Mouse (Mus musculus) midbrain, embryonic 13.5 days (tissue): ENCODE measurements at regions not wholly inside any gene's neighbourhood (a gene's known extent, or its start where the extent isn't known, plus 50 kb on each side); places are given as distances from the start of the nearest gene placed in this dataset.
A peak's percentile ranks its signal among the peaks of the same experiment; 100 is the strongest.

Source experiments
- ATAC-seq: fragments of 200-750 bp; cut with Nextera tagmentation; 2 replicates; pipeline ENCODE4 v1.8.0; 2017; ENCODE audit warnings: mild to moderate bottlenecking, moderate TSS enrichment, moderate library complexity
- H3K27ac ChIP-seq: fragments of 300-500 bp; sonication (generic); 2 replicates; pipeline ENCODE4 v1.5.1; 2015; ENCODE audit warnings: inconsistent platforms, mild to moderate bottlenecking, moderate library complexity
- H3K27me3 ChIP-seq: fragments of 300-500 bp; sonication (generic); 2 replicates; pipeline ENCODE4 v1.6.1; 2015; ENCODE audit warnings: mild to moderate bottlenecking, inconsistent platforms
- H3K36me3 ChIP-seq: fragments of 300-500 bp; sonication (generic); 2 replicates; pipeline ENCODE4 v1.6.1; 2015; ENCODE audit warnings: mild to moderate bottlenecking, inconsistent platforms
- H3K4me1 ChIP-seq: fragments of 300-500 bp; sonication (generic); replicated peaks from 2 replicates; pipeline ENCODE4 v1.6.1; 2015; ENCODE audit warnings: inconsistent platforms
- H3K4me2 ChIP-seq: fragments of 300-500 bp; sonication (generic); replicated peaks from 2 replicates; pipeline ENCODE4 v1.6.1; 2015; ENCODE audit warnings: moderate library complexity, mild to moderate bottlenecking, inconsistent platforms
- H3K4me3 ChIP-seq: fragments of 300-500 bp; sonication (generic); replicated peaks from 2 replicates; pipeline ENCODE4 v1.5.1; 2015; ENCODE audit warnings: mild to moderate bottlenecking, inconsistent platforms
- H3K9ac ChIP-seq: fragments of 300-500 bp; sonication (generic); replicated peaks from 2 replicates; pipeline ENCODE4 v1.6.1; 2015; ENCODE audit warnings: mild to moderate bottlenecking, inconsistent platforms
- H3K9me3 ChIP-seq: fragments of 300-500 bp; sonication (generic); 2 replicates; pipeline ENCODE4 v1.6.1; 2016; ENCODE audit warnings: mild to moderate bottlenecking, inconsistent platforms
- WGBS: fragments of 180-500 bp; shearing (Covaris S2); methylation state at CpG from one replicate; pipeline ENCODE4 v1.1.7; 2015; 5-methylcytosine and 5-hydroxymethylcytosine counted together

- WGBS = 76% methylated on average over 4 of the region's 4 CpGs
- Histone ChIP-seq H3K4me2 (no peak overlapping the region), H3K4me1 (no peaks in the 10 kb centered on the region), H3K27ac (no peak overlapping the region), H3K27me3 (no peaks in the 10 kb centered on the region), H3K9me3 (no peaks in the 10 kb centered on the region), H3K9ac (no peak overlapping the region), H3K36me3 (no peaks in the 10 kb centered on the region), H3K4me3 (no peak overlapping the region)
- ATAC-seq = no peak
These were observed 53.4 kb upstream of the Nab1 start for GRCm38 (mm10) chr1:52553871-52554270.

DNA sequence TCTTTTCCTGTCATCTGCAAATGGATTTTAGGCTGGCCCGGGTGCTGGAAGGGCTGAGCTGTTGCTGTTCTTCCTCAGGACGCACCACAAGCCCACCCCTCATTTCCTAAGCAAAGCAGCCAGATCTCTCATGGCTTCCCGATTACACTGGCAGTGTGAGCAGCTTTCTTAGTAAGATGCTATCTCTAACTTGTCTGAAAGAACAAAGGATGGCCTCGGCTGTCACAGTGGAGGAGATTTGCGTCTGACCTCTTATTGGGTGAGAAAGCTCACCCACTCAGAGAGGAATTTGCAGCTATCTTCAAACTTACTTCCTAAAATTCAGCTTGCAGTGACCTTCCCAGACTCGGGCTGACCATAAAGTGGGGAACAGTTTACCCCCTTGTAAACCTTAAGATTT, 64.7 kb upstream of the Nemp2 start:
- Histone ChIP-seq H3K9ac (no peak overlapping the region), H3K9me3 (no peaks in the 10 kb centered on the region), H3K4me2 (no peak overlapping the region), H3K4me1 (no peaks in the 10 kb centered on the region), H3K4me3 (no peak overlapping the region), H3K27me3 (no peaks in the 10 kb centered on the region), H3K36me3 (no peaks in the 10 kb centered on the region), H3K27ac (no peak overlapping the region)
- no peak for ATAC-seq
- WGBS = 39% methylated on average over 6 of the region's 6 CpGs

- H3K36me3 ChIP-seq = no peaks in the 10 kb centered on the region
- 88% methylated on average over 5 of the region's 5 CpGs for WGBS
- no peaks in the 10 kb centered on the region for H3K9me3 ChIP-seq
- H3K4me2 ChIP-seq = no peak overlapping the region
- H3K27ac ChIP-seq = no peak overlapping the region
- no peak overlapping the region for H3K9ac ChIP-seq
- no peaks in the 10 kb centered on the region for H3K4me1 ChIP-seq
- H3K4me3 ChIP-seq = no peak overlapping the region
- ATAC-seq = no peak
- H3K27me3 ChIP-seq = no peaks in the 10 kb centered on the region
These were observed 58.8 kb upstream of the Nemp2 start for GRCm38 (mm10) chr1:52571674-52572073.

- Histone ChIP-seq H3K36me3 (no peaks in the 10 kb centered on the region), H3K4me2 (no peak overlapping the region), H3K9ac (no peak overlapping the region), H3K27ac (no peak overlapping the region), H3K9me3 (no peaks in the 10 kb centered on the region), H3K27me3 (no peaks in the 10 kb centered on the region), H3K4me3 (no peak overlapping the region), H3K4me1 (no peaks in the 10 kb centered on the region)
- 61% methylated on average over 5 of the region's 5 CpGs for WGBS
- no peak for ATAC-seq
These were observed 52.0 kb upstream of the Nemp2 start for GRCm38 (mm10) chr1:52578298-52579056.

DNA sequence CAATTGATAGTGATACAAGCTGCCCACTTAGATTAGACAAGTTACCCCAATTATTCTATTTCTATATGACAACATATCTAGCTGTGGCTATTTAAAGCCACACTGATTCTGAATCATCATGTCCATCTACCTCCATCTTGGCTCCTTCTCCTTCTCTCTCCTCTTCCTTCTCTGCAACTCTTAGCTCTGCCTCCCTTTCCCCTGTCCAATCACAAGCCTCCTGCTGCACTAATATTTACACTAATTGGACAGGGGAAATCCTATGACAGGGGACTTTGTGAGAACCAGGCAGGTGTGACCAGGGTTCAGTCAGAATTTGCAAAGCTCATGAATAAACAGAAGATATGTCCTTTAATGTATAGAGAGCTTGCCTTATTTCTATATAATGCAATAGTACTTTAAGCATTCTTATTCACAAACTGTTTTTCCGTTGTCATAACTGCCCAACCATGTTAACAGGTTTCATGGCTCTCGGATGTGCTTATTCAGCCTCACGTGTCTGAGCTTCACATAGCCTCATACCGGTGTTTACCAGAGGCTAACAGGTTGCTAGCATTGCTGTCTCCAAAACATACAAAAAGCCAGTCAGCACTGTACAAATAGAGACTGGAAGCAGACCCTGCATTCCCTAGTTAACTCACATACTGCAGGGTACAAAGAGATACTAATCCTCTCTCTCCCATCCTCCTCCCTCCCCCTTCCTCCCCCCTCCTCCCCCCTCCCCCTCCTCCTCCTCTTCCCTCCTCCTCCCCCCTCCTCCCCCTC, 50.2 kb upstream of the Nemp2 start:
- no peaks in the 10 kb centered on the region for H3K36me3 ChIP-seq
- ATAC-seq = 0 out of 2 replicates have a peak, but pooled peaks have one; percentile 14
- no peak overlapping the region for H3K27ac ChIP-seq
- no peaks in the 10 kb centered on the region for H3K27me3 ChIP-seq
- WGBS = 87% methylated on average over 4 of the region's 4 CpGs
- no peak overlapping the region for H3K4me3 ChIP-seq
- H3K9me3 ChIP-seq = no peaks in the 10 kb centered on the region
- H3K9ac ChIP-seq = no peak overlapping the region
- no peaks in the 10 kb centered on the region for H3K4me1 ChIP-seq
- H3K4me2 ChIP-seq = no peak overlapping the region
